Mouse (Mus musculus) kidney, adult 2 months (tissue): Measurements from ENCODE around the gene Pde4d.

Experiments
- CTCF ChIP-seq: fragments of 200-500 bp; conservative IDR thresholded peaks from 2 replicates; pipeline ENCODE4 v1.5.1; 2011; ENCODE audit warnings: low read depth, mild to moderate bottlenecking, control low read depth, low read length, moderate library complexity, mixed read lengths; ENCODE audit not compliant: insufficient read depth, insufficient read length
- POLR2A ChIP-seq: fragments of 200-500 bp; IDR thresholded peaks from one replicate; pipeline ENCODE4 v1.6.1; 2011; ENCODE audit warnings: low read depth, low read length, control low read depth

DNA sequence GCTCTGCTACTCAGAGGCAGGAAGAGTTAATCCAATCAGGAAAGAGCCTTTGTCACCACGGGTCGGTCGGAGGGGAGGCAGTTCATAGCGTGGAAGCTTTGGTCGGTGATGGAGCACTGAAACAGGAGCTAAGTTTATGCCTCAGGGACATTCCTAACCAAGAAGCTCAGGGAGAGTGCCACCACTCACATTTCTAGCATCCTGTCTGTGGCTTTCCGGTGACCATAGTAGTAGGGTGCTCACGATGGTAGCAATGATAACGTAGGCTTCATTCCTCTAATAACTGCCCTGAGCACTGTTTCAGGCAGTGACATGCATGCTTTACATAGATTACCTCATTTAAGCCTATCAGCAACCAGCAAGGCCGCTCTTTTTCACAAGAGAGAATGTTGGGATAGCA lies 755.8 kb downstream of the Pde4d start:
- no peak for TF ChIP-seq POLR2A
- TF ChIP-seq CTCF = no peak
